Mouse (Mus musculus) brain, embryonic 14.5 days (tissue): ENCODE data around the gene Acp1.

ENCODE experiments used
- CTCF ChIP-seq: fragments of 200-500 bp; IDR thresholded peaks from 2 replicates; pipeline ENCODE4 v1.5.1; 2012; ENCODE audit warnings: inconsistent platforms, mild to moderate bottlenecking, moderate library complexity, borderline replicate concordance; ENCODE audit not compliant: insufficient read depth, insufficient read length; ENCODE audit errors: extremely low read depth
- POLR2A ChIP-seq: fragments of 200-500 bp; IDR thresholded peaks from 2 replicates; pipeline ENCODE4 v1.6.1; 2012; ENCODE audit warnings: mild to moderate bottlenecking, inconsistent platforms, borderline replicate concordance; ENCODE audit not compliant: poor library complexity, insufficient read depth, insufficient read length, severe bottlenecking; ENCODE audit errors: extremely low read depth

DNA sequence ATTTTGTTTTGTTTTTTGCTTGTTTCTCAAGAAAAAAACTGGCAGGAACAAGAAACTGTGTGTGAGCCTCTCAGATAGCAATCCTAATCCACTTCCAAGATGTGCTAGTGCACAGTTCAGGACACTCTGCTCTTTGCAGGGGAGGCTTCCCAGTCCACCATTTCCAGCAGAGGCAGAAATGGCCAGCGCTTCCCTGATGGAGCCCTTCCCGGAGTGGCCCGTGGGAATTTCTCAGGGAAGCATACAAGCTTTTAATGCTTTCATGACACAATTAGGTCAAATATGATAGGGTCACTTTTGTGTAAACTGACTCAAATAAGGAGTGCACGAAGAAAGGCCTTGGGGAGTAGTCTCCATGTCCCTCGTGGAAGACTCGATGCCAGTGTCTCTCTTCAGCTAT is 25.5 kb downstream of the Acp1 start:
- TF ChIP-seq POLR2A (no peak), CTCF (no peak)
